Mouse (Mus musculus) left cerebral cortex, adult 8-10 months (tissue): Measurements from ENCODE around the gene Cdk19. TPM values are rescaled to one million over a fixed set of nuclear protein-coding genes. Genes with fewer than 3 reads are reported as not detected.
A peak's percentile ranks its signal among the peaks of the same experiment; 100 is the strongest.
"Not testable (repeated sequence)": the region's sequence is repeated elsewhere in the genome, so short reads cannot be mapped to it uniquely, and the experiment has no call there.

Source experiments
- DNase-seq, 2 experiments: peaks; one replicate each; pipeline ENCODE4 v3.0.0; 2022; ENCODE audit warnings: low spot score in 2 of 2
- total RNA-seq, 4 experiments: library from RNA; stranded (reverse); gene quantifications; 2 replicates each; pipeline ENCODE4 v1.2.4; 2022

The Cdk19 gene
- total RNA-seq, 4 experiments from 2014 or later = 46.8 to 57.5 (median 52.8) TPM

- DNase-seq = no peak
Measured at GRCm38 (mm10) chr10:40385397-40385796, 46.0 kb downstream of the Cdk19 start.

GRCm38 (mm10) chr10:40386126-40386525 lies 46.8 kb downstream of the Cdk19 start:
- no peak for DNase-seq

- DNase-seq = no peak
Measured at GRCm38 (mm10) chr10:40393447-40394143, 54.2 kb downstream of the Cdk19 start.

DNA sequence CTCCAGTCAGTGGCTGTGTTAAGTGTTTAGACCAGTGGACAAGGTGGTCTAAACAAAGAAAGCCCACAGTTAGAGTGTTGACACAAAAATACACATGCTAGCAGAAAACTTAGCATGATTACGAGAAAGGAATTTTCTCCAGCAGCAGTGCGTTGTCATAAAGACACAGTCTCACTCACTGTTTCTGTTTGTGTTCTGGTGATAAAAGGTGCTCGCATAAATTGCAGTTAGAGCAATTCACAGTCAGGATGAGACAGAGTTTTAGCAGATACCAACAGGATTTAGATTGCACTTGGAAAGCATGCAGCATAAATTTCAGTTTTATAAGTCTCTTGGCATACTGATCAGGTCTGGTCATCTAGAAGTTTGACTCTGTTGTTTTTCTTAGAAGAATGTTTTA lies 59.5 kb downstream of the Cdk19 start:
- DNase-seq = no peak

DNA sequence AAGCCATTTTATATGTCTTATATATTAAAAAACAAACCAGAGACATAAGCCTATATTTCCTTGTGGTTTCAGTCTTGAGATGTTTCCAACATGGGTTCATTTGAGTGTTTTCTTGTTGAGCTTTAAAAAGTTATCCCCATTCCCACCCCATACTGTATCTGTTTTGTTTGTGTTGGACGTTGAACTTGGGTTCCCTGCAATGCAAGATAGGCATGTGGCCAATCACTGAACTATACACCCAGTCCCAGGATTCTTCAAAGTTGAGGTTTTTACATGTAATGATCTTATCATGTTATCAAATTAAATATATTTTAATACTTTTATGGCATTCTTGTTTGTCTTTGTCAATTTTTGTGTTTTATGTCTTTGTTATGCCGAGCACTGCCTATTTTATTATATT lies 60.0 kb downstream of the Cdk19 start:
- no peak for DNase-seq

- DNase-seq = no peak
Measured at GRCm38 (mm10) chr10:40400293-40400692, 60.9 kb downstream of the Cdk19 start.

DNA sequence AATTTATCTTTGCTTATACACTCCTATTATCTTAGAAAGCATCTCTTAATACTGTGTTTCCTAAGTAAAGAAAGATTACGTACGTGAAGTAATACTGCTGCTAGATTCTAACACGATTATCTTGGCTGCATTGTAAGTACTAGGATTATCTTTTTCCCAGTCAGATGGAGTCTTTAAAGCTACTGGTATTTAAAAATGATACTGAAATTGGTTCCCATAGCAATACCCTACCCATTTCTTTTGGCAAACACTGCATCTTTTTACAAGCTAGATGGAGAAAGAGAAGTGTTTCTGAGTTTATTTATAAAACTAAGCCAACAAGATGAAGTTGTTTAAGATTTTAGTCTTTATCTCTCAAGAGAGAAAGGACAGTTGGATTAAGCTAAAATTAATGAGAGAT lies 67.3 kb downstream of the Cdk19 start:
- DNase-seq = no peak

GRCm38 (mm10) chr10:40409336-40409735 lies 70.0 kb downstream of the Cdk19 start:
- DNase-seq = no peak

- no peak for DNase-seq
Measured at GRCm38 (mm10) chr10:40411370-40411769, 72.0 kb downstream of the Cdk19 start.

- DNase-seq = peak in 1 of 2 experiments; percentile 70
Measured at GRCm38 (mm10) chr10:40416944-40417343, 77.6 kb downstream of the Cdk19 start.

- no peak for DNase-seq
Measured at GRCm38 (mm10) chr10:40419841-40420240, 80.5 kb downstream of the Cdk19 start.

GRCm38 (mm10) chr10:40420703-40421102 lies 81.3 kb downstream of the Cdk19 start:
- no peak for DNase-seq

DNA sequence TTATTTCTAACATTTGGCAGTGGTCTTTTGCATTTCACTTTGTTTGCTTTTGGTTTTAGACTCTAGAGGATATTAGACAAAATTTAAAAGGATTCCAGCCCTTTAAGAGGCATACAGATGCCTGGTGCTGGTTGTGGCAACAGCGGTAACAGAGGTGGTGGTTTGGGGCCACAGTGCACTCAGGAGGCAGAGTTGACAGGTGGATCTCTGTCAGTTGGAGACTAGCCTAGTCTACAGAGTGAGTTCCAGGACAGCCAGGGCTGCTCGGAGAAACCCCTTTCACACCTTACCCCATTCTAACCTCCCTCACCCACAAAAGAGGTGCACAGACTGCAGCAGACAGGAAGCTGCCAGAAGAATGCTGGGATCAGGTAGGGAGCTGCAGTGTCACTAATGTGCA lies 82.4 kb downstream of the Cdk19 start:
- no peak for DNase-seq

GRCm38 (mm10) chr10:40422696-40423095 lies 83.3 kb downstream of the Cdk19 start:
- DNase-seq = no peak

DNA sequence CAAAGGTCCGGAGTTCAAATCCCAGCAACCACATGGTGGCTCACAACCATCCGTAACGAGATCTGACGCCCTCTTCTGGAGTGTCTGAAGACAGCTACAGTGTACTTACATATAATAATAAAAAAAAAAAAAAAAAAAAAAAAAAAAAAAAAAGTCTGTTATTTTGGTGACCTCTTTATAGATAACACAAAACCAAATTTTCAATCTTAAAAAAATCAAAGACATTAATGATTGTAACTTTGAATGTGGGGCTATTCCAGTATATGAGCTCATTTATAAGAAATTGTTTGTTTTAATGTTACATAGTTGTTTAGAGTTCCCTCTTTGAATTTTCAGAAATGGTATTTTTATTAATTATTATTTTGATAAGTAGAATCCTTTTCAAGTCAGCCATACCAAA lies 85.1 kb downstream of the Cdk19 start:
- not testable (repeated sequence) for DNase-seq

- no peak for DNase-seq
Measured at GRCm38 (mm10) chr10:40425243-40426095, 86.1 kb downstream of the Cdk19 start.

DNA sequence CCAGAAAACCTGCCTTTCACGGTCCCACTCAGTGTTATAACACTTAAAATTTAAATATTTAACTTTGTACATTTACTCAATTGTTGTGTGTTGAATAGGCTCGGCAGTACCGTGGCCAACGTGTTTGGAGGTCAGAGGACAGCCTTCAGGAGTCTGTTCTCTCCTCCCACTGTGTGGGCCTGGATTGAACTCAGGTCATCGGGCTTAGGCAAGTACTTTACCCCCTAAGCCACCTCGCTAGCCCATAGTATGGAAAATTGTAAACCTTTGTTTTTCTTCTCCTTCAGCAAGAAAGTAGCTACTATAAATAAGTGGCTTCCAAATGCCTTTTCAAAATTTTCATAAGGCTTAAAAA lies 86.7 kb downstream of the Cdk19 start:
- DNase-seq = no peak

GRCm38 (mm10) chr10:40428633-40429032 lies 89.3 kb downstream of the Cdk19 start:
- no peak for DNase-seq

DNA sequence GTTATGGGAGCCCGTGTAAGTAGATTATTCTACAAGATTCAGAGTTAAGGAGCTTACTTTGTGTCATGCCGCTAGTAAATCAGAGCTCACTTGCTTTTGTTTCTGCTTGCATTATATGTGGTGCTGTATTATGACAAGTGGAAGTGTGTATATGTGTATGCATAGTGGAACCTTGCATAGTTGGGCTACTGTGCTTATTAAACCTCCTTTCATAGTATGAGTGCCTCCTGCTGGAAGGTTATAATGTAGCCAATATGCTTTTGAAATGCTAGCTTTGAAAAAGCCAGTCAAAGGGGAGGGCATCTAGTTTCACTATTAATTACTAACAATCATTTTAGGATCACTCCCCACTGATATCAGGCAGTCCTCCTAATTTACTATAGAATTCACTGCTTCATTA lies 89.7 kb downstream of the Cdk19 start:
- DNase-seq = no peak

- DNase-seq = no peak
Measured at GRCm38 (mm10) chr10:40430209-40430608, 90.8 kb downstream of the Cdk19 start.

- no peak for DNase-seq
Measured at GRCm38 (mm10) chr10:40431957-40432356, 92.6 kb downstream of the Cdk19 start.

DNA sequence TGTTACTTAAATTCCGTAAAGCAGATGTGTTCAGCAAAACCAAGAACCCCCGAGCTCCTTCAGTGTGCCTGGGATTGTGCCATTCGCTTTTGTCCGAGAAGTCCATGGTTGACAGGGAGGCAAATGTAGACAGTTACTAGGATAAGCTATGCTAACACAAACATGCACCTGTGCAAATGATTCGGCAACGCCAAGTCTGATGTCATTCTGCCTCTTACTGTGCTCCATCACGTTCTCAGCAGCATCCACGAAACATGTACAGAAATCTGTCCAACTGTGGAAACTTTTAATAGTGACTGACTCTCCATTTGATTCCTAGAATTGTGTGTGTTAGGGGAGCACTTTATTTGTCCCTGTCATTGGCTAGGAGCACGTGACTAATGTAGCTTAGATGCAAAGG lies 93.0 kb downstream of the Cdk19 start:
- DNase-seq = no peak

- DNase-seq = no peak
Measured at GRCm38 (mm10) chr10:40435402-40435801, 96.0 kb downstream of the Cdk19 start.
